Mouse (Mus musculus) midbrain, postnatal 0 days (tissue): ENCODE results near the gene Tiam2. TPM values are rescaled to one million over a fixed set of nuclear protein-coding genes. Genes with fewer than 3 reads are reported as not detected.

Source experiments
- ATAC-seq: fragments of 200-750 bp; cut with Nextera tagmentation; 2 replicates; pipeline ENCODE4 v1.8.0; 2017; ENCODE audit warnings: moderate number of reproducible peaks, mild to moderate bottlenecking, moderate TSS enrichment, moderate library complexity; ENCODE audit not compliant: low FRiP score
- DNase-seq: peaks from one replicate; pipeline ENCODE4 v3.0.0-alpha.2; 2015; ENCODE audit warnings: low spot score
- H3K27ac ChIP-seq: fragments of 300-500 bp; sonication (generic); 2 replicates; pipeline ENCODE4 v1.5.1; 2014; ENCODE audit warnings: low read depth, mild to moderate bottlenecking, low read length, mixed read lengths
- H3K27me3 ChIP-seq: fragments of 300-500 bp; sonication (generic); 2 replicates; pipeline ENCODE4 v1.6.1; 2014; ENCODE audit warnings: low read length, control low read depth, mixed read lengths; ENCODE audit not compliant: insufficient read depth
- H3K36me3 ChIP-seq: fragments of 300-500 bp; sonication (generic); 2 replicates; pipeline ENCODE4 v1.6.1; 2014; ENCODE audit warnings: low read length, control low read depth, mixed read lengths; ENCODE audit not compliant: insufficient read depth
- H3K4me1 ChIP-seq: fragments of 300-500 bp; sonication (generic); 2 replicates; pipeline ENCODE4 v1.6.1; 2014; ENCODE audit warnings: mild to moderate bottlenecking, control low read depth, antibody characterized with exemption, low read length, mixed read lengths; ENCODE audit not compliant: insufficient read depth
- H3K4me2 ChIP-seq: fragments of 300-500 bp; sonication (generic); 2 replicates; pipeline ENCODE4 v1.6.1; 2014; ENCODE audit warnings: low read depth, mild to moderate bottlenecking, low read length, mixed read lengths; ENCODE audit not compliant: poor library complexity, severe bottlenecking
- H3K4me3 ChIP-seq: fragments of 300-500 bp; sonication (generic); 2 replicates; pipeline ENCODE4 v1.5.1; 2014; ENCODE audit warnings: low read depth, mild to moderate bottlenecking, low read length, moderate library complexity
- H3K9ac ChIP-seq: fragments of 300-500 bp; sonication (generic); replicated peaks from 2 replicates; pipeline ENCODE4 v1.6.1; 2014; ENCODE audit warnings: mild to moderate bottlenecking, low read length, moderate library complexity, mixed read lengths; ENCODE audit not compliant: poor library complexity, severe bottlenecking
- H3K9me3 ChIP-seq: fragments of 300-500 bp; sonication (generic); 2 replicates; pipeline ENCODE4 v1.6.1; 2016; ENCODE audit warnings: low read length, control low read depth
- CTCF ChIP-seq: IDR thresholded peaks from 2 replicates; pipeline ENCODE4 v1.5.1; 2016; ENCODE audit warnings: antibody characterized with exemption, mild to moderate bottlenecking
- WGBS: fragments of 180-500 bp; shearing (Covaris S2); extraction: QIAGEN DNeasy Blood & Tissue Kit; methylation state at CpG from one replicate; pipeline ENCODE4 v1.1.7; 2014; 5-methylcytosine and 5-hydroxymethylcytosine counted together
- polyA plus RNA-seq: library from polyadenylated mRNA; unstranded; fragments of >200 nt; fragmentation: Nextera tagmentation; extraction: Ambion mirVana; gene quantifications from 2 replicates; pipeline ENCODE4 v1.2.1, GENCODE M21; 2015
- total RNA-seq: library from RNA; depleted of rRNA; stranded (reverse); fragments of >200 nt; gene quantifications from 2 replicates; pipeline ENCODE4 v1.2.3, GENCODE M21; 2014

The Tiam2 gene
- total and polyA plus RNA-seq, 2 experiments from 2014 or later = 1.7 to 6.9 TPM

DNA sequence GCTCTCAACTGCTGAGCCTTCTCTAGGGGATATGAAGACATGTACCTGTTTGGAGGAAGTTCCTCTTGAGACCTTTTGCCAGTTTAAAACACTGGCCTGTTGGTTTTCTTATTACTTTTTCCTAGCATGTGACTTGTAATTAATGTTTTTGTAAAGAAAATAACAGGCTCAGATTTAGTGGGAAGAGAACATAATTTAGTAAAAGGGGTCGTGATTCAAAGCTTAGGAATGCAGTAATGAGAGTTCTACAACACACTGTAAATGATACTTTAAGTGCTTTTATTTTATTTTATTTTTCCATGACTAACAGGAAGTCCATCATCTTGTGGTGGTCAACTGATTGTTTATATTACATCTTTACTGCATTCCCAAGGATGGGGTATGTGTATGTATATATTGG lies 42.0 kb downstream of the Tiam2 start:
- no peak for TF ChIP-seq CTCF
- H3K9me3 ChIP-seq = no peaks in the 10 kb centered on the region
- H3K27ac ChIP-seq = no peak overlapping the region
- no peak for ATAC-seq
- DNase-seq = no peak
- H3K36me3 ChIP-seq = no peaks in the 10 kb centered on the region
- no peaks in the 10 kb centered on the region for H3K27me3 ChIP-seq
- no peak overlapping the region for H3K4me2 ChIP-seq
- no peak overlapping the region for H3K9ac ChIP-seq
- no peaks in the 10 kb centered on the region for H3K4me1 ChIP-seq
- WGBS = 69% methylated on average over 1 of the region's 1 CpGs
- H3K4me3 ChIP-seq = no peak overlapping the region

GRCm38 (mm10) chr17:3369631-3370030 lies 43.3 kb downstream of the Tiam2 start:
- H3K27ac ChIP-seq = no peak overlapping the region
- no peaks in the 10 kb centered on the region for H3K9me3 ChIP-seq
- ATAC-seq (no peak), DNase-seq (no peak)
- H3K36me3 ChIP-seq = no peaks in the 10 kb centered on the region
- H3K4me3 ChIP-seq = no peak overlapping the region
- H3K27me3 ChIP-seq = no peaks in the 10 kb centered on the region
- no peak overlapping the region for H3K4me2 ChIP-seq
- 76% methylated on average over 4 of the region's 4 CpGs for WGBS
- H3K4me1 ChIP-seq = no peaks in the 10 kb centered on the region
- no peak for TF ChIP-seq CTCF
- H3K9ac ChIP-seq = no peak overlapping the region

- no peak for ATAC-seq
- H3K9ac ChIP-seq = no peak overlapping the region
- H3K4me1 ChIP-seq = no peaks in the 10 kb centered on the region
Measured at GRCm38 (mm10) chr17:3378606-3379005, 52.2 kb downstream of the Tiam2 start.

GRCm38 (mm10) chr17:3379753-3380588 lies 53.6 kb downstream of the Tiam2 start:
- no peak overlapping the region for H3K4me2 ChIP-seq
- H3K4me3 ChIP-seq = no peak overlapping the region
- no peaks in the 10 kb centered on the region for H3K4me1 ChIP-seq
- H3K27me3 ChIP-seq = no peaks in the 10 kb centered on the region
- WGBS = 24% methylated on average over 9 of the region's 13 CpGs
- no peak overlapping the region for H3K27ac ChIP-seq
- no peak for TF ChIP-seq CTCF
- H3K9ac ChIP-seq = no peak overlapping the region
- no peaks in the 10 kb centered on the region for H3K36me3 ChIP-seq
- H3K9me3 ChIP-seq = no peaks in the 10 kb centered on the region
- ATAC-seq = no peak
- DNase-seq = no peak

More at GRCm38 (mm10) chr17:3378606-3379005, 52.2 kb downstream of the Tiam2 start:
- H3K9me3 ChIP-seq = no peaks in the 10 kb centered on the region
- H3K27ac ChIP-seq = no peak overlapping the region
- WGBS = 62% methylated on average over 2 of the region's 2 CpGs
- no peak for TF ChIP-seq CTCF
- H3K36me3 ChIP-seq = no peaks in the 10 kb centered on the region
- H3K4me3 ChIP-seq = no peak overlapping the region
- no peak for DNase-seq
- no peak overlapping the region for H3K4me2 ChIP-seq
- H3K27me3 ChIP-seq = no peaks in the 10 kb centered on the region

DNA sequence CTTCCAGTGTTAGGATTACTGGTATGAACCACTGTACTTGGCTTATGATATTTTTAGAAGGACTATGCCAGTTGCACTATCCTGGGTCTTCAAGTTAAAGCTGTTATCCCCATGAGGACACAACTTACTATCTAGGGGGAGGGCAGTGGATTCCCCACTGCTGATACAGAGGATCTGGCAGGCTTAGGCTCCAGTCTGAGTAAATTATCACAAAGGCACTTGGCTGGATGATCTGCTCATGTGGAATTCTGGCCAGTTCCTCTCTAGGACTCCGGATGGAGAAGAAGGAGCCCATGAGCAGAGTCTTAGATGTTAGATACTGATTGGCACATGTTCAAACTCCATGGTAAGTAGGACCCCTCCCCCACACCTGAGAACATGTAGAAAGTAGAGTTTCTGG lies 59.0 kb downstream of the Tiam2 start:
- H3K4me1 ChIP-seq = no peaks in the 10 kb centered on the region
- no peak for TF ChIP-seq CTCF
- H3K27me3 ChIP-seq = no peaks in the 10 kb centered on the region
- ATAC-seq (no peak), DNase-seq (no peak)
- no peaks in the 10 kb centered on the region for H3K36me3 ChIP-seq
- no peak overlapping the region for H3K4me2 ChIP-seq
- no peaks in the 10 kb centered on the region for H3K9me3 ChIP-seq
- H3K27ac ChIP-seq = no peak overlapping the region
- H3K4me3 ChIP-seq = no peak overlapping the region
- H3K9ac ChIP-seq = no peak overlapping the region
- WGBS = 78% methylated on average over 1 of the region's 1 CpGs

DNA sequence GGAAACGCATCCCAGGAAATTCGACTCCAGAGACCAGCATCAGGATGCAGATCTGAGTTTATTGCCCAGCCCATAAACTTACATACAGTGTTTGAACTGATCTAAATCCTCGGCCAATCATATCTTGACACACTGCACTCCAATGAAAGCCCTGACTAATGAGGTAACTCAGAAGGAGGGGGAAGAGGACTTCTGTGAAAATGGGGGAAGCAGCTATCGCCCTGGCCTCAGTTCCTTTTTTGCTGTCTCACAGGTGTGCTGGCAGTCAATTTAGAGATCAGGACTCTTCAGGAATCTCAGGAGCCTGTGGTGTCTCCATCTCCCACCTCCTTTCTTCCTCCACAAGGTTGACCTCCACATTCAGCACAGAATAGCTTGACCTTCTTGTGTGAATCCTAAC lies 61.4 kb downstream of the Tiam2 start:
- WGBS = 63% methylated on average over 4 of the region's 4 CpGs
- H3K4me3 ChIP-seq = no peak overlapping the region
- no peaks in the 10 kb centered on the region for H3K4me1 ChIP-seq
- no peak overlapping the region for H3K9ac ChIP-seq
- H3K36me3 ChIP-seq = no peaks in the 10 kb centered on the region
- no peaks in the 10 kb centered on the region for H3K9me3 ChIP-seq
- no peak overlapping the region for H3K4me2 ChIP-seq
- TF ChIP-seq CTCF = no peak
- H3K27me3 ChIP-seq = no peaks in the 10 kb centered on the region
- no peak for DNase-seq
- no peak overlapping the region for H3K27ac ChIP-seq
- ATAC-seq = no peak
